Mouse (Mus musculus) MEL (cell line): Measurements from ENCODE around the gene Sipa1l1. TPM values are rescaled to one million over a fixed set of nuclear protein-coding genes. Genes with fewer than 3 reads are reported as not detected.
"Not testable (repeated sequence)": the region's sequence is repeated elsewhere in the genome, so short reads cannot be mapped to it uniquely, and the experiment has no call there.

ENCODE experiments used
- DNase-seq: peaks from one replicate; pipeline ENCODE4 v3.0.0; 2011; ENCODE audit warnings: low read depth, low spot score
- H3K27ac ChIP-seq: 2 replicates; pipeline ENCODE4 v1.5.1; 2012; ENCODE audit warnings: low read depth, mild to moderate bottlenecking, control low read depth, low read length, moderate library complexity; ENCODE audit not compliant: control insufficient read depth
- H3K27me3 ChIP-seq, 2 experiments: fragments of 150-350 bp in 1 of 2; sonication (generic) in 1 of 2; 2 replicates each; pipeline ENCODE4 v1.6.1; 2012; ENCODE audit warnings: low read length in 2 of 2, mild to moderate bottlenecking in 2 of 2, improper control_type of control experiment in 1 of 2, moderate library complexity in 1 of 2; ENCODE audit not compliant: insufficient read depth in 2 of 2, control insufficient read depth in 1 of 2
- H3K36me3 ChIP-seq, 2 experiments: 2 replicates each; pipeline ENCODE4 v1.6.1; 2012 to 2014; ENCODE audit warnings: low read length in 2 of 2, improper control_type of control experiment in 1 of 2, inconsistent platforms in 1 of 2, mild to moderate bottlenecking in 1 of 2; ENCODE audit not compliant: insufficient read depth in 2 of 2, control insufficient read depth in 1 of 2
- H3K4me1 ChIP-seq, 2 experiments: fragments of 150-350 bp in 1 of 2; sonication (generic) in 1 of 2; 2 replicates each; pipeline ENCODE4 v1.6.1; 2012; ENCODE audit warnings: low read length in 2 of 2, improper control_type of control experiment in 1 of 2, mild to moderate bottlenecking in 1 of 2; ENCODE audit not compliant: insufficient read depth in 2 of 2, control insufficient read depth in 1 of 2
- H3K4me3 ChIP-seq, 2 experiments: fragments of 150-350 bp in 1 of 2; sonication (generic) in 1 of 2; 2 replicates each; pipeline ENCODE4 v1.5.1; 2012; ENCODE audit warnings: low read depth in 2 of 2, low read length in 2 of 2, mild to moderate bottlenecking in 2 of 2, moderate library complexity in 2 of 2, control low read depth in 1 of 2, improper control_type of control experiment in 1 of 2; ENCODE audit not compliant: control insufficient read depth in 1 of 2, insufficient read depth in 1 of 2
- H3K79me2 ChIP-seq: 2 replicates; pipeline ENCODE4 v1.6.1; 2012; ENCODE audit warnings: mild to moderate bottlenecking, low read length, moderate library complexity; ENCODE audit not compliant: control insufficient read depth, poor library complexity, insufficient read depth
- H3K9ac ChIP-seq: 2 replicates; pipeline ENCODE4 v1.6.1; 2012; ENCODE audit warnings: low read depth, mild to moderate bottlenecking, control low read depth, low read length, moderate library complexity; ENCODE audit not compliant: control insufficient read depth, poor library complexity, severe bottlenecking
- H3K9me3 ChIP-seq: fragments of 150-350 bp; sonication (generic); replicated peaks from 2 replicates; pipeline ENCODE4 v1.6.1; 2012; ENCODE audit warnings: mild to moderate bottlenecking, low read length, improper control_type of control experiment, moderate library complexity; ENCODE audit not compliant: insufficient read depth
- BHLHE40 ChIP-seq: IDR thresholded peaks from 2 replicates; pipeline ENCODE4 v1.6.1; 2012; ENCODE audit warnings: low read depth, mild to moderate bottlenecking, inconsistent platforms, low read length, improper control_type of control experiment, borderline replicate concordance
- CTCF ChIP-seq, 3 experiments: IDR thresholded peaks in 2 of 3; conservative IDR thresholded peaks in 1 of 3; 2 replicates each; pipeline ENCODE4 v1.5.1; 2011 to 2012; ENCODE audit warnings: low read length in 3 of 3, low read depth in 2 of 3, mild to moderate bottlenecking in 2 of 3, improper control_type of control experiment in 1 of 3, inconsistent platforms in 1 of 3, mixed read lengths in 1 of 3, moderate library complexity in 1 of 3; ENCODE audit not compliant: control insufficient read depth in 1 of 3, insufficient read depth in 1 of 3, poor library complexity in 1 of 3, severe bottlenecking in 1 of 3
- E2F4 ChIP-seq: IDR thresholded peaks from 2 replicates; pipeline ENCODE4 v1.6.1; 2011; ENCODE audit warnings: low read depth, low read length, improper control_type of control experiment, borderline replicate concordance
- ELF1 ChIP-seq: IDR thresholded peaks from 2 replicates; pipeline ENCODE4 v1.6.1; 2014; ENCODE audit warnings: low read depth, mild to moderate bottlenecking, inconsistent platforms, low read length, improper control_type of control experiment, moderate library complexity
- GABPA ChIP-seq: IDR thresholded peaks from 2 replicates; pipeline ENCODE4 v1.6.1; 2012; ENCODE audit warnings: low read depth, mild to moderate bottlenecking, inconsistent platforms, low read length, improper control_type of control experiment, moderate library complexity
- KAT2A ChIP-seq: conservative IDR thresholded peaks from 2 replicates; pipeline ENCODE4 v1.6.1; 2012; ENCODE audit warnings: low read depth, low read length, improper control_type of control experiment, inconsistent platforms
- MAFK ChIP-seq: IDR thresholded peaks from 2 replicates; pipeline ENCODE4 v1.6.1; 2011; ENCODE audit warnings: low read depth, mild to moderate bottlenecking, low read length, improper control_type of control experiment, borderline replicate concordance
- MAX ChIP-seq: IDR thresholded peaks from 2 replicates; pipeline ENCODE4 v1.6.1; 2011; ENCODE audit warnings: low read length, improper control_type of control experiment
- MAZ ChIP-seq: IDR thresholded peaks from 2 replicates; pipeline ENCODE4 v1.6.1; 2012; ENCODE audit warnings: low read depth, mild to moderate bottlenecking, inconsistent platforms, low read length, improper control_type of control experiment
- MXI1 ChIP-seq: IDR thresholded peaks from 2 replicates; pipeline ENCODE4 v1.6.1; 2011; ENCODE audit warnings: mild to moderate bottlenecking, low read depth, low read length, improper control_type of control experiment
- NELFE ChIP-seq: IDR thresholded peaks from 2 replicates; pipeline ENCODE4 v1.6.1; 2011; ENCODE audit warnings: low read depth, low read length, improper control_type of control experiment
- POLR2A ChIP-seq, 2 experiments: IDR thresholded peaks; 2 replicates each; pipeline ENCODE4 v1.6.1; 2011 to 2012; ENCODE audit warnings: low read length in 2 of 2, mild to moderate bottlenecking in 2 of 2, control low read depth in 1 of 2, improper control_type of control experiment in 1 of 2, low read depth in 1 of 2, moderate library complexity in 1 of 2; ENCODE audit not compliant: control insufficient read depth in 1 of 2, insufficient read depth in 1 of 2, poor library complexity in 1 of 2
- POLR2AphosphoS2 ChIP-seq: IDR thresholded peaks from 2 replicates; pipeline ENCODE4 v1.6.1; 2011; ENCODE audit warnings: low read length, improper control_type of control experiment
- POLR2AphosphoS5 ChIP-seq: IDR thresholded peaks from 2 replicates; pipeline ENCODE4 v1.6.1; 2012; ENCODE audit warnings: low read depth, borderline replicate concordance, mild to moderate bottlenecking, inconsistent platforms, low read length, moderate library complexity, mixed read lengths
- RAD21 ChIP-seq: IDR thresholded peaks from 2 replicates; pipeline ENCODE4 v1.6.1; 2011; ENCODE audit warnings: mild to moderate bottlenecking, low read depth, low read length, improper control_type of control experiment
- RCOR1 ChIP-seq: IDR thresholded peaks from 2 replicates; pipeline ENCODE4 v1.6.1; 2012; ENCODE audit warnings: low read depth, mild to moderate bottlenecking, inconsistent platforms, low read length, improper control_type of control experiment
- SIN3A ChIP-seq: IDR thresholded peaks from 2 replicates; pipeline ENCODE4 v1.6.1; 2012; ENCODE audit warnings: low read length, improper control_type of control experiment, inconsistent platforms
- TAL1 ChIP-seq: IDR thresholded peaks from 2 replicates; pipeline ENCODE4 v1.6.1; 2012; ENCODE audit warnings: mild to moderate bottlenecking, inconsistent platforms, low read length, moderate library complexity, mixed read lengths
- TBP ChIP-seq: IDR thresholded peaks from 2 replicates; pipeline ENCODE4 v1.8.0; 2011; ENCODE audit warnings: low read depth, low read length, improper control_type of control experiment
- TCF12 ChIP-seq: IDR thresholded peaks from 2 replicates; pipeline ENCODE4 v1.6.1; 2014; ENCODE audit warnings: low read depth, mild to moderate bottlenecking, inconsistent platforms, low read length, improper control_type of control experiment, moderate library complexity
- UBTF ChIP-seq: IDR thresholded peaks from 2 replicates; pipeline ENCODE4 v1.6.1; 2012; ENCODE audit warnings: low read depth, mild to moderate bottlenecking, inconsistent platforms, low read length, improper control_type of control experiment, moderate library complexity, borderline replicate concordance; ENCODE audit not compliant: insufficient read depth
- USF2 ChIP-seq, 2 experiments: IDR thresholded peaks; 2 replicates each; pipeline ENCODE4 v1.6.1; 2011 to 2012; ENCODE audit warnings: improper control_type of control experiment in 2 of 2, low read length in 2 of 2, borderline replicate concordance in 1 of 2, inconsistent platforms in 1 of 2, low read depth in 1 of 2, mild to moderate bottlenecking in 1 of 2; ENCODE audit not compliant: insufficient read depth in 1 of 2
- ZC3H11A ChIP-seq: IDR thresholded peaks from 2 replicates; pipeline ENCODE4 v1.6.1; 2012; ENCODE audit warnings: low read depth, mild to moderate bottlenecking, inconsistent platforms, low read length, improper control_type of control experiment
- ZMIZ1 ChIP-seq: IDR thresholded peaks from 2 replicates; pipeline ENCODE4 v1.6.1; 2012; ENCODE audit warnings: low read depth, mild to moderate bottlenecking, inconsistent platforms, low read length, improper control_type of control experiment, moderate library complexity
- ZNF384 ChIP-seq: IDR thresholded peaks from 2 replicates; pipeline ENCODE4 v1.6.1; 2012; ENCODE audit warnings: low read depth, mild to moderate bottlenecking, inconsistent platforms, low read length, improper control_type of control experiment
- polyA plus RNA-seq, 2 experiments: library from polyadenylated mRNA; stranded (reverse) in 1 of 2; unstranded in 1 of 2; fragments of >175 nt in 1 of 2; fragments of >200 nt in 1 of 2; gene quantifications; 2 replicates each; pipeline versions ENCODE4 v1.2.1 to v1.2.4; 2012; ENCODE audit warnings: low replicate concordance in 2 of 2, low read depth in 1 of 2; ENCODE audit not compliant: insufficient read length in 2 of 2, insufficient read depth in 1 of 2, missing spikeins in 1 of 2
- total RNA-seq: library from RNA; depleted of rRNA; stranded (reverse); fragments of 300-350 nt; gene quantifications from 2 replicates; pipeline ENCODE4 v1.2.3, GENCODE M21; 2012

Gene Sipa1l1
- total and polyA plus RNA-seq, 3 experiments: 18.1 to 42.7 (median 19.3) TPM

GRCm38 (mm10) chr12:82492456-82492855 lies 323.3 kb downstream of the Sipa1l1 start:
- H3K4me3 ChIP-seq: no peak overlapping the region
- peaks cover 0 to 7% of the 10 kb centered on the region in 2 experiments; a peak in 2 of 4 replicates for H3K36me3 ChIP-seq
- peaks cover 0 to 6% of the 10 kb centered on the region in 2 experiments; a peak in 2 of 4 replicates for H3K4me1 ChIP-seq
- H3K9me3 ChIP-seq: no peaks in the 10 kb centered on the region
- TF ChIP-seq ZC3H11A: no peak
- no peak for TF ChIP-seq ZNF384
- TF ChIP-seq MAX: no peak
- TF ChIP-seq SIN3A: no peak
- TF ChIP-seq ZMIZ1: no peak
- no peak for TF ChIP-seq TCF12
- no peak for TF ChIP-seq TAL1
- TF ChIP-seq ELF1: no peak
- no peak for TF ChIP-seq MXI1
- no peak for TF ChIP-seq CTCF (IDR thresholded peaks at IDR 0.05 in 2 of 3, conservative IDR thresholded peaks at IDR 0.05 in 1 of 3; ENCODE audit: control insufficient read depth in 1 of 3, insufficient read depth in 1 of 3, low read depth in 2 of 3, low read length in 3 of 3, poor library complexity in 1 of 3, severe bottlenecking in 1 of 3)
- TF ChIP-seq, all 39 proteins: peak for 0
- DNase-seq: no peak
- no peak overlapping the region for H3K27ac ChIP-seq
- no peak overlapping the region for H3K9ac ChIP-seq
- H3K27me3 ChIP-seq: peaks cover 0 to 6% of the 10 kb centered on the region in 2 experiments; a peak in 2 of 4 replicates
- H3K79me2 ChIP-seq: no peaks in the 10 kb centered on the region

GRCm38 (mm10) chr12:82493260-82493659 lies 324.1 kb downstream of the Sipa1l1 start:
- not testable (repeated sequence) for H3K36me3 ChIP-seq, H3K4me3 ChIP-seq, H3K4me1 ChIP-seq, H3K9me3 ChIP-seq, H3K27ac ChIP-seq, H3K27me3 ChIP-seq, H3K79me2 ChIP-seq, DNase-seq, H3K9ac ChIP-seq

GRCm38 (mm10) chr12:82495936-82496335 lies 326.8 kb downstream of the Sipa1l1 start:
- TF ChIP-seq POLR2A (IDR thresholded peaks at IDR 0.05; ENCODE audit: control insufficient read depth in 1 of 2, insufficient read depth in 1 of 2, low read depth in 1 of 2, low read length in 2 of 2, poor library complexity in 1 of 2) (no peak), MAX (no peak), UBTF (no peak), E2F4 (no peak), BHLHE40 (no peak), USF2 (IDR thresholded peaks at IDR 0.05; ENCODE audit: borderline replicate concordance in 1 of 2, insufficient read depth in 1 of 2, low read depth in 1 of 2, low read length in 2 of 2) (no peak), POLR2AphosphoS2 (no peak), TAL1 (no peak), MAZ (no peak), KAT2A (no peak), RAD21 (no peak), GABPA (no peak), POLR2AphosphoS5 (no peak), ELF1 (no peak), NELFE (no peak), ZNF384 (no peak), TBP (no peak), RCOR1 (no peak), MAFK (no peak)
- Histone ChIP-seq H3K27ac (no peak overlapping the region), H3K79me2 (no peaks in the 10 kb centered on the region), H3K4me3 (no peak overlapping the region), H3K4me1 (no peaks in the 10 kb centered on the region), H3K27me3 (peaks cover 3 to 9% of the 10 kb centered on the region in 2 experiments; a peak in 3 of 4 replicates), H3K9ac (no peak overlapping the region), H3K9me3 (no peaks in the 10 kb centered on the region), H3K36me3 (no peaks in the 10 kb centered on the region)
- DNase-seq: no peak
